Mouse (Mus musculus) neural tube, embryonic 13.5 days (tissue): Measurements from ENCODE around the gene Gm17662. TPM values are rescaled to one million over a fixed set of nuclear protein-coding genes. Genes with fewer than 3 reads are reported as not detected.

Source experiments
- ATAC-seq: fragments of 200-750 bp; cut with Nextera tagmentation; 2 replicates; pipeline ENCODE4 v1.8.0; 2017; ENCODE audit warnings: low read depth, mild to moderate bottlenecking, moderate TSS enrichment, moderate library complexity
- H3K27ac ChIP-seq: fragments of 300-500 bp; sonication (generic); replicated peaks from 2 replicates; pipeline ENCODE4 v1.5.1; 2015; ENCODE audit warnings: moderate library complexity, mild to moderate bottlenecking, inconsistent platforms
- H3K27me3 ChIP-seq: fragments of 300-500 bp; sonication (generic); 2 replicates; pipeline ENCODE4 v1.6.1; 2015; ENCODE audit warnings: mild to moderate bottlenecking, inconsistent platforms
- H3K36me3 ChIP-seq: fragments of 300-500 bp; sonication (generic); 2 replicates; pipeline ENCODE4 v1.6.1; 2015; ENCODE audit warnings: mild to moderate bottlenecking, inconsistent platforms
- H3K4me1 ChIP-seq: fragments of 300-500 bp; sonication (generic); replicated peaks from 2 replicates; pipeline ENCODE4 v1.6.1; 2015; ENCODE audit warnings: inconsistent platforms
- H3K4me2 ChIP-seq: fragments of 300-500 bp; sonication (generic); 2 replicates; pipeline ENCODE4 v1.6.1; 2015; ENCODE audit warnings: inconsistent platforms, mild to moderate bottlenecking, moderate library complexity
- H3K4me3 ChIP-seq: fragments of 300-500 bp; sonication (generic); 2 replicates; pipeline ENCODE4 v1.5.1; 2015; ENCODE audit warnings: mild to moderate bottlenecking, inconsistent platforms
- H3K9ac ChIP-seq: fragments of 300-500 bp; sonication (generic); 2 replicates; pipeline ENCODE4 v1.6.1; 2015; ENCODE audit warnings: moderate library complexity, mild to moderate bottlenecking, inconsistent platforms
- H3K9me3 ChIP-seq: fragments of 300-500 bp; sonication (generic); 2 replicates; pipeline ENCODE4 v1.6.1; 2016; ENCODE audit warnings: inconsistent platforms
- WGBS: fragments of 180-500 bp; shearing (Covaris S2); methylation state at CpG from one replicate; pipeline ENCODE4 v1.1.7; 2015; 5-methylcytosine and 5-hydroxymethylcytosine counted together
- polyA plus RNA-seq: library from polyadenylated mRNA; unstranded; fragments of >200 nt; fragmentation: Nextera tagmentation; extraction: Ambion mirVana; gene quantifications from 2 replicates; pipeline ENCODE4 v1.2.1, GENCODE M21; 2015

Gm17662 gene
- polyA plus RNA-seq, 1 experiment from 2014 or later, result not detected

DNA sequence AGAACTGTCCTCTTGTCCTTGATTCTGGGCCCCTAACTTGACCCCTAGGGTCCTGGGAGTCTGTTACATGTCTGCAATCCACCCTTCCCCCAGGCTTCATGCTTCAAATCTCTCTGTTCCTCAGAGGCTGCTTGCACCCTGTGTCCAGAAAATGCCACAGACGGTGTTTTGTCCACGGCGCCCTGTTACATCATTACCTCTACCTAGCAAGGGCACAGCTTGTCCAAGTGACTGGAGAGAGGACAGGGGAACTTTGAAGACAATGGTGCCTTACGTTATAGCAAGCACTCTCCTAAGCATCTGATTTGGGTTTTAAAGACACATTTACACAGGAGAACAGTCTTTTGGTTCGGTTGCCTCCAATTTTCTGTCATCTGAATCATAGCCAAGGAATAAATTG lies 36.5 kb downstream of the Gm17662 start:
- Histone ChIP-seq H3K4me1 (peaks cover 21% of the 10 kb centered on the region), H3K4me2 (no peak overlapping the region), H3K36me3 (no peaks in the 10 kb centered on the region), H3K9ac (no peak overlapping the region; the same call in 1 of the 2 replicates), H3K27me3 (peaks cover 4% of the 10 kb centered on the region; the same call in 1 of the 2 replicates), H3K4me3 (no peak overlapping the region), H3K27ac (no peak overlapping the region; the same call in 1 of the 2 replicates), H3K9me3 (no peaks in the 10 kb centered on the region; the same call in 1 of the 2 replicates)
- 71% methylated on average over 5 of the region's 5 CpGs for WGBS
- ATAC-seq, result no peak

DNA sequence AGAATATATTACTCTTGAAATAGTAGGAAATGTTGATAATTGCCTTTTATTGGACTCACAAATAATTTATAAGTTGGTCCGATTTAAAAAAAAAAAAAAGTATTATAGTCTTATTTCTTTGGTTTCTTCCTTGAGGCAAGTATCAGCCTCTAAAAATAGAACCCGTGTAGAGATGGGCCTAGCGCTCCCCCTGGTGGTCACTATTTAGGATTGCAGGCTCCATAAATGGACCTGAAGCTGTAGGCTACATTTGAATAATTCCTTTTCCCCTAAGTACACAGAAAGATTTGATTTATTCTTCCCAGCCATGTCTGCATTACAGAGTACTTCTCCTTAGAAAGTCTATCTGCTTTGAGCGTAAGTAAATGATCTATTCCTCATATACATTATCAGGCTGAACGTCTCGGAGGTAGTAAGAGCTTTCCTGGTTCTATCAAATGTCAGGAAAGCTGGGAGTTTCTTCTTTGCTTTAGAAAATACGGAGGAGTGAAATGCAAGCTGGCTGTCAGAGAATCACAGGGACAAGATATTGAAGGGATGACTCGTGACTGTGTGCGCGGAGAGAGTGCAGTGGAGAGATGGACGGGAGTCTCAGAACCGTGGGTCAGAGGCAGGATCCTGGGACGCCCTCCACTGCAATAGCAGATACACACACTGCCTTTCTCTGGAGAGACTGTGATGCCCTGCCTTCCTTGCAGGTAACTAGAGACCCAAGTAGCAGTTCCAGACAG lies 37.0 kb downstream of the Gm17662 start:
- Histone ChIP-seq H3K27ac (no peak overlapping the region), H3K9me3 (no peaks in the 10 kb centered on the region; the same call in 1 of the 2 replicates), H3K9ac (no peak overlapping the region), H3K36me3 (no peaks in the 10 kb centered on the region), H3K4me1 (peaks cover 16% of the 10 kb centered on the region), H3K4me2 (no peak overlapping the region), H3K4me3 (no peak overlapping the region), H3K27me3 (peaks cover 4% of the 10 kb centered on the region; the same call in 1 of the 2 replicates)
- no peak for ATAC-seq
- 58% methylated on average over 13 of the region's 13 CpGs for WGBS

DNA sequence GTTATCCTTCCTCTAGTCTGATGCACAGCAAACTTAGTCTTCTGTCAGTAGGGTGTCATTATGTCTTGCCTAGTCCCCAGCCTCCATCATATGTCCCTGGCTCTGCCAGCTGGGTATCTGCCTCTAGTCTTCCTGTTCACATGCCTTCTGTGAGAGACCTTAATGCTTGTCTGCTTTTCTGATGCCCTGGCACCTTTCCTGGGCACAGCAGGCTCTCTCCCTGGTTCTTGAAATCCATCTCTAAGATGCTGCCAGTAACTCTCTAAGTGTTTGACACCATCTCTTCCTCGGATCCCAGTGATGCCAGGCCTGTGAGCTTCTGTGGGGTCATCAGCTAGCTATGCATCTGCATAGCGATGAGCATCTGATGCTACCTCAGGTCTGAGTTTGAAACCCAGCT lies 45.7 kb downstream of the Gm17662 start:
- Histone ChIP-seq H3K4me2 (no peak overlapping the region), H3K27ac (no peak overlapping the region), H3K9me3 (no peaks in the 10 kb centered on the region), H3K4me3 (no peak overlapping the region), H3K9ac (no peak overlapping the region), H3K4me1 (no peaks in the 10 kb centered on the region), H3K36me3 (no peaks in the 10 kb centered on the region), H3K27me3 (no peaks in the 10 kb centered on the region)
- 84% methylated on average over 2 of the region's 2 CpGs for WGBS
- no peak for ATAC-seq

DNA sequence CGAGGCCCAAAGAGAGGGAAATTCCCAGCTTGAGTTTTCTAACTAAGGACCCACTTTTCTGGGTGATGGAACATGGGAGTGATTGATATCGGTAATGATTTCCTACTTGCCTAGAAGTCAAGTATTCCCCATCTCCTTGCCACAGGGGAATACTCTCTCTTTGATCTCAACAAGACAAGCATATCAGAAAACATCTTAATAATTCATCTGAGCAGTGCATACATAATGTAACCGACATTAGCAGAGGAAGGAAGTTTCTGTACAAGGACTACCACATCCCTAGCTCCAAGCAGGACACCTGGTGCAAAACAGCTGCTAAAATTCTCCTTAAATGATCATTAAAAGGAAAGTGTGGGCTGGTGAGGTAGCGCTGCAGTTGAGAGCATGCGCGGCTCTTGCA lies 47.9 kb downstream of the Gm17662 start:
- Histone ChIP-seq H3K4me2 (no peak overlapping the region), H3K4me3 (no peak overlapping the region), H3K9ac (no peak overlapping the region), H3K27me3 (no peaks in the 10 kb centered on the region), H3K9me3 (no peaks in the 10 kb centered on the region), H3K36me3 (no peaks in the 10 kb centered on the region), H3K27ac (no peak overlapping the region), H3K4me1 (no peaks in the 10 kb centered on the region)
- WGBS, result 86% methylated on average over 6 of the region's 6 CpGs
- no peak for ATAC-seq

Other genes starting within 250 kb of the Gm17662 start
- gene C8b, start 91.0 kb upstream of the Gm17662 start, polyA plus RNA-seq, result not detected in 2 replicates
- not detected in 2 replicates for gene C8a, start 19.1 kb downstream of the Gm17662 start, polyA plus RNA-seq
- gene Fyb2, start 56.1 kb downstream of the Gm17662 start, polyA plus RNA-seq, result 0.10 and 0.20 TPM in 2 replicates